Mouse (Mus musculus): ENCODE data around the gene Rgs7. TPM values are rescaled to one million over a fixed set of nuclear protein-coding genes. Genes with fewer than 3 reads are reported as not detected.

Gene Rgs7
- polyA plus RNA-seq, 1 experiment from 2014 or later, result 0.52 TPM

GRCm38 (mm10) chr1:175473060-175473459 lies 19.2 kb downstream of the Rgs7 start:
- H3K36me3 ChIP-seq, result no peaks in the 10 kb centered on the region
- no peak overlapping the region for H3K9ac ChIP-seq
- no peaks in the 10 kb centered on the region for H3K27me3 ChIP-seq
- no peak for ATAC-seq (ENCODE audit: low FRiP score, low read depth)
- H3K9me3 ChIP-seq, result no peaks in the 10 kb centered on the region
- 82% methylated on average over 5 of the region's 5 CpGs for WGBS
- no peaks in the 10 kb centered on the region for H3K4me1 ChIP-seq
- H3K27ac ChIP-seq, result no peak overlapping the region
- no peak overlapping the region for H3K4me3 ChIP-seq
- H3K4me2 ChIP-seq (replicated peaks), result no peak overlapping the region

GRCm38 (mm10) chr1:175469087-175469788 lies 23.1 kb downstream of the Rgs7 start:
- Histone ChIP-seq H3K4me2 (replicated peaks) (no peak overlapping the region), H3K9me3 (no peaks in the 10 kb centered on the region), H3K27ac (no peak overlapping the region), H3K36me3 (no peaks in the 10 kb centered on the region), H3K27me3 (no peaks in the 10 kb centered on the region), H3K9ac (no peak overlapping the region), H3K4me3 (no peak overlapping the region), H3K4me1 (no peaks in the 10 kb centered on the region)
- 69% methylated on average over 8 of the region's 8 CpGs for WGBS
- ATAC-seq (ENCODE audit: low FRiP score, low read depth), result no peak

- 80% methylated on average over 2 of the region's 2 CpGs for WGBS
- H3K36me3 ChIP-seq, result no peaks in the 10 kb centered on the region
- H3K9me3 ChIP-seq, result no peaks in the 10 kb centered on the region
- no peaks in the 10 kb centered on the region for H3K27me3 ChIP-seq
- no peak overlapping the region for H3K9ac ChIP-seq
- H3K27ac ChIP-seq, result no peak overlapping the region
- no peaks in the 10 kb centered on the region for H3K4me1 ChIP-seq
- no peak overlapping the region for H3K4me2 ChIP-seq (replicated peaks)
- no peak for ATAC-seq (ENCODE audit: low FRiP score, low read depth)
- H3K4me3 ChIP-seq, result no peak overlapping the region
Measured at GRCm38 (mm10) chr1:175464566-175464965, 27.7 kb downstream of the Rgs7 start.

- Histone ChIP-seq H3K9ac (no peak overlapping the region), H3K4me3 (no peak overlapping the region), H3K27ac (no peak overlapping the region), H3K4me1 (no peaks in the 10 kb centered on the region), H3K36me3 (no peaks in the 10 kb centered on the region), H3K4me2 (replicated peaks) (no peak overlapping the region), H3K9me3 (no peaks in the 10 kb centered on the region), H3K27me3 (no peaks in the 10 kb centered on the region)
- no peak for ATAC-seq (ENCODE audit: low FRiP score, low read depth)
- 93% methylated on average over 2 of the region's 2 CpGs for WGBS
Measured at GRCm38 (mm10) chr1:175462351-175462750, 29.9 kb downstream of the Rgs7 start.

GRCm38 (mm10) chr1:175454041-175454636 lies 38.2 kb downstream of the Rgs7 start:
- 82% methylated on average over 6 of the region's 6 CpGs for WGBS
- no peak for ATAC-seq (ENCODE audit: low FRiP score, low read depth)
- Histone ChIP-seq H3K27ac (no peak overlapping the region), H3K9ac (no peak overlapping the region), H3K4me3 (no peak overlapping the region), H3K4me2 (replicated peaks) (no peak overlapping the region), H3K27me3 (no peaks in the 10 kb centered on the region), H3K36me3 (no peaks in the 10 kb centered on the region), H3K4me1 (no peaks in the 10 kb centered on the region), H3K9me3 (no peaks in the 10 kb centered on the region)

- Histone ChIP-seq H3K9ac (no peak overlapping the region), H3K27ac (no peak overlapping the region), H3K9me3 (no peaks in the 10 kb centered on the region), H3K27me3 (no peaks in the 10 kb centered on the region), H3K4me2 (replicated peaks) (no peak overlapping the region), H3K36me3 (no peaks in the 10 kb centered on the region), H3K4me3 (no peak overlapping the region), H3K4me1 (0 out of 2 replicates have a peak, but pooled peaks cover 7% of the 10 kb centered on the region)
- no peak for ATAC-seq (ENCODE audit: low FRiP score, low read depth)
- 68% methylated on average over 5 of the region's 5 CpGs for WGBS
Measured at GRCm38 (mm10) chr1:175448017-175448416, 44.3 kb downstream of the Rgs7 start.

- H3K27ac ChIP-seq, result no peak overlapping the region
- no peak overlapping the region for H3K4me2 ChIP-seq (replicated peaks)
- no peaks in the 10 kb centered on the region for H3K27me3 ChIP-seq
- 0 out of 2 replicates have a peak, but pooled peaks cover 14% of the 10 kb centered on the region for H3K4me1 ChIP-seq
- no peak overlapping the region for H3K4me3 ChIP-seq
- 94% methylated on average over 1 of the region's 1 CpGs for WGBS
- no peak for ATAC-seq (ENCODE audit: low FRiP score, low read depth)
- H3K9ac ChIP-seq, result no peak overlapping the region
- H3K36me3 ChIP-seq, result no peaks in the 10 kb centered on the region
- H3K9me3 ChIP-seq, result no peaks in the 10 kb centered on the region
Measured at GRCm38 (mm10) chr1:175442939-175443338, 49.4 kb downstream of the Rgs7 start.

GRCm38 (mm10) chr1:175442025-175442424 lies 50.3 kb downstream of the Rgs7 start:
- Histone ChIP-seq H3K4me1 (0 out of 2 replicates have a peak, but pooled peaks cover 14% of the 10 kb centered on the region), H3K36me3 (no peaks in the 10 kb centered on the region), H3K4me2 (replicated peaks) (no peak overlapping the region), H3K9ac (no peak overlapping the region), H3K27me3 (no peaks in the 10 kb centered on the region), H3K9me3 (no peaks in the 10 kb centered on the region), H3K4me3 (no peak overlapping the region), H3K27ac (no peak overlapping the region)
- no peak for ATAC-seq (ENCODE audit: low FRiP score, low read depth)
- WGBS, result 84% methylated on average over 6 of the region's 6 CpGs

- Histone ChIP-seq H3K9ac (no peak overlapping the region), H3K9me3 (no peaks in the 10 kb centered on the region), H3K4me3 (no peak overlapping the region), H3K4me1 (no peaks in the 10 kb centered on the region), H3K27ac (no peak overlapping the region), H3K4me2 (replicated peaks) (no peak overlapping the region), H3K27me3 (no peaks in the 10 kb centered on the region), H3K36me3 (no peaks in the 10 kb centered on the region)
- WGBS, result 85% methylated on average over 14 of the region's 14 CpGs
- ATAC-seq (ENCODE audit: low FRiP score, low read depth), result no peak
Measured at GRCm38 (mm10) chr1:175433622-175434204, 58.6 kb downstream of the Rgs7 start.

- Histone ChIP-seq H3K9me3 (no peaks in the 10 kb centered on the region), H3K36me3 (no peaks in the 10 kb centered on the region), H3K4me2 (replicated peaks) (no peak overlapping the region), H3K4me3 (no peak overlapping the region), H3K27ac (no peak overlapping the region), H3K9ac (no peak overlapping the region), H3K27me3 (no peaks in the 10 kb centered on the region), H3K4me1 (no peaks in the 10 kb centered on the region)
- ATAC-seq (ENCODE audit: low FRiP score, low read depth), result no peak
- WGBS, result 83% methylated on average over 6 of the region's 6 CpGs
Measured at GRCm38 (mm10) chr1:175433128-175433527, 59.2 kb downstream of the Rgs7 start.

GRCm38 (mm10) chr1:175431356-175432053 lies 60.8 kb downstream of the Rgs7 start:
- H3K9me3 ChIP-seq, result no peaks in the 10 kb centered on the region
- no peak overlapping the region for H3K4me3 ChIP-seq
- no peaks in the 10 kb centered on the region for H3K36me3 ChIP-seq
- H3K27me3 ChIP-seq, result no peaks in the 10 kb centered on the region
- no peak overlapping the region for H3K9ac ChIP-seq
- 45% methylated on average over 4 of the region's 4 CpGs for WGBS
- no peaks in the 10 kb centered on the region for H3K4me1 ChIP-seq
- no peak overlapping the region for H3K27ac ChIP-seq
- H3K4me2 ChIP-seq (replicated peaks), result no peak overlapping the region
- no peak for ATAC-seq (ENCODE audit: low FRiP score, low read depth)

- Histone ChIP-seq H3K9ac (no peak overlapping the region), H3K4me2 (replicated peaks) (no peak overlapping the region), H3K4me3 (no peak overlapping the region), H3K4me1 (no peaks in the 10 kb centered on the region), H3K36me3 (no peaks in the 10 kb centered on the region), H3K27me3 (no peaks in the 10 kb centered on the region), H3K9me3 (no peaks in the 10 kb centered on the region), H3K27ac (no peak overlapping the region)
- ATAC-seq (ENCODE audit: low FRiP score, low read depth), result no peak
- WGBS, result 71% methylated on average over 2 of the region's 2 CpGs
Measured at GRCm38 (mm10) chr1:175427112-175427511, 65.2 kb downstream of the Rgs7 start.
